Mouse (Mus musculus) stomach, postnatal 0 days (tissue): ENCODE measurements around the gene Tars2.

ENCODE experiments used
- CTCF ChIP-seq: IDR thresholded peaks from 2 replicates; pipeline ENCODE4 v1.5.1; 2016; ENCODE audit warnings: antibody characterized with exemption, low read depth, mild to moderate bottlenecking, moderate library complexity
- EP300 ChIP-seq: optimal IDR thresholded peaks from 2 replicates; pipeline ENCODE3; 2016; ENCODE audit warnings: antibody characterized with exemption

DNA sequence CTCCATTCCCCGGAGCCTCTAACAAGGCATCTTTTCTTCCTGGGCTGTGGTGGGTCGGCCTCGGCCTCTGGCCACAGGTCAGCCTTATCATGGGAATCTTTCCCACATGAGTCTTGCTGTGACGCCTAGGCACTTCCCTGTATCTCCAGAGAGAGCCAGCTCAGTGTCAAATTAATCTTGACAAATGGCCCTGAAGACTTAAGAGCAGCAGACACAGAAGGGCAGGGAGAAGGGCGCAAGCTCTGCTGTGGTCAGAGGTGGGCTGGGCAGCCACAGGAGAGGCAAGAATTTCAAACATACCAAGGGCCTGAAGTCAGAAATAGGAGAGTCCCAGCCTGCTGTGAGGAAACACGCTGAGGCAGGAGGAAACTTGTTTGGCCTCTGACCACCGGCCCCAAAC lies 63.6 kb downstream of the Tars2 start:
- TF ChIP-seq EP300 (no peak), CTCF (no peak)
